Mouse (Mus musculus) heart, postnatal 14 days (tissue): ENCODE data around the gene Six5. TPM values are rescaled to one million over a fixed set of nuclear protein-coding genes. Genes with fewer than 3 reads are reported as not detected.
"Not testable (repeated sequence)": the region's sequence is repeated elsewhere in the genome, so short reads cannot be mapped to it uniquely, and the experiment has no call there.

Experiments
- DNase-seq, 2 experiments: peaks; one replicate each; pipeline ENCODE4 v3.0.0; 2021 to 2022
- intact Hi-C: fragments of 180-260 bp; cut with DNase I; formaldehyde crosslinking; loops from one replicate; pipeline ENCODE4 v1.15.1; 2025
- long read RNA-seq, 2 experiments: library from polyadenylated mRNA; stranded (forward); transcript quantifications; one replicate each; pipeline ENCODE4 v2.0.0; 2021
- total RNA-seq, 2 experiments: library from RNA; stranded (reverse); gene quantifications; 2 replicates each; pipeline ENCODE4 v1.2.3; 2021

The Six5 gene
- 1 to 10 TPM; 9.0 to 9.1 TPM for total RNA-seq
- long read RNA-seq, experiment 1, transcript Six5-201 (3 exons, 3,007 nt) = major isoform, 9 of 17 reads
- long read RNA-seq, experiment 1, partial matches to known transcripts = 7 of 17 reads
- long read RNA-seq, experiment 1, other reads (novel, unspliced or antisense) = 1 of 17 reads
- long read RNA-seq, experiment 2, transcript Six5-201 (3 exons, 3,007 nt) = major isoform, 5 of 11 reads
- long read RNA-seq, experiment 2, partial matches to known transcripts = 5 of 11 reads
- long read RNA-seq, experiment 2, other reads (novel, unspliced or antisense) = 1 of 11 reads

DNA sequence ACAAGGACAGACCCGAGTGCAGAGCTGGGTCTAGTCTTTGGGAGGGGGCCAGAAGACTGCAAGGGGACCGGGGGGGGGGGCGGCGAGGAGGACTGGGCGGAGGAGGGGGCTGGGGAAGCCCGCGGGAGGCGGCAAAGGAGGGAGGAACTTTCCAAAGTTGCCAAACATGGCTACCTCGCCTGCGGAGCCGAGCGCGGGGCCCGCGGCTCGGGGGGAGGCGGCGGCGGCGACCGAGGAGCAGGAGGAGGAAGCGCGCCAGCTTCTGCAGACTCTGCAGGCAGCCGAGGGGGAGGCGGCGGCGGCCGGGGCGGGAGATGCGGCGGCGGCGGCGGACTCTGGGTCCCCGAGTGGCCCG, at the start of gene Six5:
Gene Six5 (plus strand): TSS at position 124 of the 355 bp plus-strand sequence.
- intact Hi-C loops = loop anchor here (1.0 kb wide), 1 partner anchor 25 kb away; the partner anchor contains the start of gene Fbxo46
- peak in 1 of 2 experiments; percentile 71 for DNase-seq

DNA sequence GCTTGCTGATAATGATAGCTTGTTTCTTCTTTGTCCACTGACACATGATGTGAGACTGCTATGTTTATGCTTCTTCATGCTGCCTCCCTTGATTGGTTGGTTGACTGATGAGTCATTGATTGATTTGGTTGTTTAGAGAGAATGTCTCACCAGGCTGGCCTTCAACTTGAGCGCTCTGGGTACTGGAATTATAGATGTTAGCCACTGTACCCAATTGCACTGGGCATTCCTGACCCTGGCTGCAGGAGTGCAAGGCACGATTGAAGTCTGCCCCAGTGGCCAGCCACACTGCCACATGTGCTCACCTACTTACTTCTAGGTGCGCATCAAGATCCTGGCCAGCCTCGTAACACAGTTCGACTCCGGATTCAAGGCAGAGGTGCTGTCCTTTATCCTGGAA, 49.8 kb upstream of the Six5 start:
- intact Hi-C loops = no loop called here
- no peak for DNase-seq

DNA sequence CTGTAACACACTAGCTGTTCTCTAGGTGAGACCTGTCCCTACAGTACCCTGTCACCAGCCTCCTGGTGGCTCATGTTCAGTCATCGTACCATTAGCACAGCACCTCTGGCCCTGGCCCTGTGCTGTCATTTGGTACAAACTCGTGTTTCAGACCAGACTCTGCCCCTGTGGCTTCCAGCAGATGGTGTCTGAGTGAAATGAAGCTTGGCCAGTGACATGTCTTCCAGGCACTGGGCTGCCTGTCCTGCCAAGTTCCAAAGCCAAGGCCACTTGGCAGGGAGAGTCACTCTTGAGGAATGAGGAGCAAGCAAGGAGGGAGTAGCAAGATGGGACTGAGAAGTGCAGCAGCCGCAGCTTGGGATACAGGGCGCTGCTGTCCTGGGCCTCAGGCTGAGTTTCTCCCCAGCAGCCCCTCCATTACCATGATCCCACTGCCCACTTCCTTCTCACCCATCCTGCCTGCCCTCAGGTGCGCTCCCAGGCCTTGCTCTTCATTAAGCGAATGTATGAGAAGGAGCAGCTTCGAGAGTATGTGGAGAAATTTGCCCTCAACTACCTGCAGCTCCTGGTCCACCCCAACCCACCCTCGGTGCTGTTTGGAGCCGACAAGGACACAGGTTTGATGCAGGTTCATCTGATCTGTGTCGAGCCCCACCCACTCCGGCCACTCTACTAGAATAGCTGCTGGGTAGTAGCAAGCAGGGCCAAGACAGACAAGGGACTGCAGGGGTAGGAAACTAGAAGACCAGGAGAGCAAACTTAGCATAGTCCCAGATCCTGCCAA, 47.9 kb upstream of the Six5 start:
- intact Hi-C loops = no loop called here
- peak in 1 of 2 experiments; percentile 25 for DNase-seq

DNA sequence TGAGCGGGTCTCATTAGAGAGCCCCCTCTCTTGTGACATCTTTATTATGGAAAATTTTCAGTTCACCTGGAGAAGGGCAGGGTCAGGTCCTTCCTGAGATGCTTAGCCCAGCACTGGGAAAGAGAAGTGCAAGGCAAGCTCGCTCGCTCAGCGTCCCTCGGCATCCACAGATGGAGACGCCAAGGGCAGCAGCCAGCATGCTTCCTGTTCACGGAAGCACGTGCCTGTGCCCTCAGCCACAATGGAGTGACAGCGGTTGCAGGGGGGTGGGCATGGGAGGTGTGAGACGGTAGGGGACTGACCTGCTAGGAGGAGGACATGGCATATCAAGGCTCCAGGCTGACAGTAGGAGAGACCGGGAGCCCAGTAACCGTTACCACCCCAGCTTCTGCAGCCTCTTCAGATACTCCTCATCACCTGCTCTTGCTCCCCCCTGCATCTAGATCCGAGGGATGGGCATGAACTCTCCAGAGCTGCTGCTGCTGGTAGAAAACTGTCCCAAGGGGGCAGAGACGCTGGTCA, 46.3 kb upstream of the Six5 start:
- DNase-seq = no peak
- intact Hi-C loops = no loop called here

DNA sequence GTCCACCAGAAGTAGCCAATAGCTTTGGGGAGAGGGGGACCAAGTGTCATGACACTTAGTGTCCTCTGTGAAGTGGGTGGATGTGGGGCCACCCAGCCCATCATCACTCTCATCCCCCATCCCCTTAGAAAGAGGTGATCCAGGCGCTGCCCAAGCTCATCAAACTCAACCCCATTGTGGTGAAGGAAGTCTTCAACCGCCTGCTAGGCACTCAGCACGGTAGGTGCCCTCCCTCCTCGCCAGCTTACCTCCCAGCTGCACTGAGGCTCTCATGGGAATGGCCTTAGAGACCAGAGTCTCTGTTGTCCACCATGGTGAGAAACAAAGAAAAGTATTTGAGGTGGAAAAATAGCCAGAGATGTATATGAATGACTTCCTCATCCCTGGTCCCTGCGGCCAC, 45.1 kb upstream of the Six5 start:
- intact Hi-C loops = no loop called here
- no peak for DNase-seq

DNA sequence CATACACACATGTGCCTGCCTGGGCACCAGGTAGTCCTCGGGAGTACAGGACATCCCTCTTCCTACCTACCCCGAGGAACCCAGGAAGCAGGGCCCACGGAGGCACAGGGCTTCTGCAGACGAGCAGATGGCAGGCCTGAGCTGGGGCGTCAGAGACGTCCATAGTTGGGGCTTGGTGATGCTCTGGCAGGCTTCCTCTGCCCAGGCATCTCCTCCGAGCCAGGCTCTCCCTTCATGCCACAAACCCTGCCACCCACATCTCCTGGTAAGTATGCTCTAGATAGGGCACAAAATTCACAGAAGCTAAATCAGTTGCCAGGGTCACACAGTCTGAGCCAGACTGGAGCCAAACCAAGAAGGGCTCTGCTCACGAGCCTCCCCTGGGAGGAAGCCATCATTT, 44.2 kb upstream of the Six5 start:
- intact Hi-C loops = no loop called here
- DNase-seq = no peak

DNA sequence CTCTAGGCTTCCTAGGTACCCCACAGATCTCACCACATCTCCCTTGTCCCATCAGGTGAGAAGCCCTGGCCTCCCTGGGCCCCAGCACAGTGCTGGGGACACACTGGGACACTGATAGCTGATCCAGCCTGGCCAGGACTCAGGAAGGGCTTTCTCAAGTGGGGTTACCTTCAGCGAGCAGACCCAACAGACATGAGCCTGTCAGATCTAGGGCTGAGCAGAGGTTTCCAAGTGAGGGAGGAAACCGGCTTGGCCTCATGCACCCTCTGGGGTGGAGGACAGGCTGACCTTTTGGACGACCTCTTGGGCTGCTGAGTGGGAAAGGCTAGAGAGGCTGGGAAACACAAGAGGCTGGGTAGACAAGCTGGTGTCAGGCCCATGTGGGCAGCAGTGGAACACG, 43.2 kb upstream of the Six5 start:
- DNase-seq = no peak
- intact Hi-C loops = no loop called here

DNA sequence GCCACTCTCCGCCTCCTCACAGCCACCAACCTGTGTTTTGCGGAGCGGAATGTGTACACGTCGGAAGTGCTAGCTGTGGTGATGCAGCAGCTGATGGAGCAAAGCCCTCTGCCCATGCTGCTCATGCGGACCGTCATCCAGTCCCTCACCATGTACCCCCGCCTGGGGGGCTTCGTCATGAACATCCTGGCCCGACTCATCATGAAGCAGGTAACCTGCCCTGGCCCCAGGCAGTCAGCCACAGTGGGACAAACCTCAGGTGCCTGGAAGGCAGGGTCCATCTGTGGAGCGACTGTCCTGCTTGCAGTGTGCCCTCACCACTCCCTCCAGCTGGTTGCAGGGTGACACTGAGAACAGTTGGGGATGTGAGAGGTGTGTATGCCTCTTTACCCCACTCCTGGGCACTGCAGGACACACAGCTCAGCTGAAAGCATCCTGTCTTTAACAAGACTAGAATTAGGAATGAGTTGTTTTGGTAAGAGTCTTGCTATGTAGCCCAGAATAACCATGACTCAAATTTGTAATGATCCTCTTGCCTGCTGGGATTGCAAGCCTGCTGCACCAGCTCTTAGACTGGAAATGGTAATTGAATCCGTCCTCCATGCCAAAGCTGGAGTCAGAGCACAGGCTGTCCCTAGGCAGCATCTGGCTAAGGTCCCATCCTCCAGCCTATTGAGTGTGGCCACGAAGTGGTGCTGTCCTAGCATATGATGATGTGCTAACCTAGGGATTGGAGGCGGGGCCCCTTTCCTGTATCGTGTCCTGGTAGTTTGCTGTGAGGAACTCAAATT, 41.9 kb upstream of the Six5 start:
- no peak for DNase-seq
- intact Hi-C loops = no loop called here

DNA sequence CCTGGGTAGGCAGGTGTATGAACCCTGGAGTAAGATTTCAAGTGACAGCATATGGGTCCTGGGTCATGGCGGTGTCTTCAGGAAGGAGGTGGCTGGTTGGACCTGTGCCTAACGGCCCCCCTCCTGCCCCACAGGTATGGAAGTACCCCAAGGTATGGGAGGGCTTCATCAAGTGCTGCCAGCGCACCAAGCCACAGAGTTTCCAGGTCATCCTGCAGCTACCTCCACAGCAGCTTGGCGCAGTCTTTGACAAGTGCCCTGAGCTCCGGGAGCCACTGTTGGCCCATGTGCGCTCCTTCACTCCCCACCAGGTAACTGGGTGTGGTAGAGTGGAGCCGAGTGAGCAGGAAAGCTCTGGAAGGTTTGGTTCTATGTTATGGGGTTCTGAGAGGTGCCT, 41.3 kb upstream of the Six5 start:
- no peak for DNase-seq

DNA sequence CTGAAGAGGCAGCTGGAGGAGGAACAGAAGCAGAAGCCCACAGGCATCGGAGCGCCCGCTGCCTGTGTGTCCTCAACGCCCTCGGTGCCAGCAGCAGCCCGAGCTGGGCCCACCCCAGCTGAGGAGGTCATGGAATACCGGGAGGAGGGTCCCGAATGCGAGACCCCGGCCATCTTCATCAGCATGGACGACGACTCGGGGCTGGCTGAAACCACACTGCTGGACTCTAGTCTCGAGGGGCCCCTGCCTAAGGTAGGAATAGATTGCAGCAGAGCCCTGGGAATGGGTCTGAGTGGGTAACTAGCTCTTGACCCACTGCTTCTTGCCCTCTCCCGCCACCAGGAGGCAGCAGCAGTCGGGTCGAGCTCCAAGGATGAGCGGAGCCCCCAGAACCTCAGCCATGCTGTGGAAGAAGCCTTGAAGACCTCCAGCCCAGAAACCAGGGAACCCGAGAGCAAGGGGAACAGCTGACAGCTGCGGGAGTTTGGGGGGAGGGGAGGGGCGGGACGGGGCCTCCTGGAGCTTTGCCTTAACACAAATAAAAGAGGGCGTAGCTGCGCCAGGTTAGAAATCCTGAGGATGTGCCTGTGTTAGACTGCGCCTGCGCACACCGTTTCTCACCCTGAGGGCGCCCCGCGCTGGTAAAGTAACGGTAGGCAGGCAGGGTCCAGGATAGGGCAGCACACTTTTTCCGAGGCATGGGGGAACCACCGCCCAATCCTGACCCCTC, 40.2 kb upstream of the Six5 start, which contains the start of gene Rsph6a:
Gene Rsph6a (plus strand): TSS at position 644 of the 730 bp plus-strand sequence.
- intact Hi-C loops = no loop called here
- peak; percentile 30 to 65 for DNase-seq

More for the DNA sequence above, 41.3 kb upstream of the Six5 start:
- intact Hi-C loops = no loop called here

DNA sequence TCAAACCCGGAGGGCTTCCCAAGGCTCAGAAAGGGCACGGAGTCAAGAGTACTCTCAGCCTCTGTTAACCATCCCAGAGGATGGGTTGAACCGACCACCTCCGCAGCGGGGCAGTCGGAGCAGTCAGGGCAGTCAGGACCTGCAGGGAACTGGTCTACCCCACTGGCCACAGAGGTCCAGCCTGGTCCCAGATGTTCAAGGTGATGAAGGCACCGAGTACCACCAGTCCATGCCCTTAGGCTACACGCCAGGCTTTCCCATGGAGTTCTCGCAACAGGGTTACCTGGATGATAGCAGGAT, 39.7 kb upstream of the Six5 start:
- DNase-seq = no peak
- intact Hi-C loops = no loop called here

DNA sequence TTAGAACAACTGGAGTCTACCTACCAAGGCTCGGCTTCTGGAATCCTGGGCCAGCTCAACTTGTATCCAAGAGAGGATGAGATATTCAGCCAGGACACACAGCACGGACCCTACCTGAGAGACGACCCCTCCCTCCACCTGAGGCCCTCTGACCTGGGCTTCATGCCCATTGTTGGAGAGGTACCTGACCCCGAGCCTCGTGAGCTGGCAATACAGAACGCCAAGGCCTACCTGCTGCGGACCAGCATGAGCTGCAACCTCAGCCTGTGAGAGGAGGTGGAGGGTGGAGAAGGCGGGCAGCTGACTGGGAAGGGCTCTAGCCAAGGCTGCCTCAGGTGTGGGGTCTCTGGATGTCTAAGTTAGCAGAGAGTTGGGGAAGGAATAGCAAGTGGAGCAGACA, 39.3 kb upstream of the Six5 start:
- intact Hi-C loops = no loop called here
- no peak for DNase-seq

DNA sequence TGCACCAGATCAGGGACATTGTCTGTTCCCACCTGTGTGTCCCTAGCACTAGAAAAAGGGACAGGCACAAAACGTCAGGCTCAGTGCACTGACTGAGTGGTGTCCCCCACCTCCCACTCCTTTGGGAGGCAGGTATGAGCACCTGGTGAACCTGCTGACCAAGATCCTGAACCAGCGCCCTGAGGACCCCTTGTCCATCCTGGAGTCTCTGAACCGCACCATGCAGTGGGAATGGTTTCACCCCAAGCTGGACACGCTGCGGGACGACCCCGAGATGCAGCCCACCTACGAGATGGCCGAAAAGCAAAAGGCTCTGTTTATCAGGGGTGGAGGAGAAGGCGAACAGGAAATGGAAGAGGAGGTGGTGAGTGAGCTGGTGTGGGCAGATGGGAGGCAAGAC, 37.0 kb upstream of the Six5 start:
- intact Hi-C loops = no loop called here
- DNase-seq = no peak

DNA sequence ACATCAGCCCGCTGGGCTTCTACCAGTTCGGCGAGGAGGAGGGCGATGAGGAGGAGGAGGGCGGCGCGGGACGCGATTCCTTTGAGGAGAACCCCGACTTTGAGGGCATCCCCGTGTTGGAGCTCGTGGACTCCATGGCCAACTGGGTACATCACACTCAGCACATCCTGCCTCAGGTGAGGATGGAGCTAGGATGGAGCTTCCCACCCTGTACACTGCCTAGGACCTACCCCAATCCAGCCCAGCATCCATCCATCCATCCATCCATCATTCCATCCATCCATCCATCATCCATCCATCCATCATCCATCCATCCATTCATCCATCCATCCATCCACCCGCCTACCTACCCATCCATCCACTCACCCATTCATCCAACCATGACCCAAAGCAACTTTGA, 28.5 kb upstream of the Six5 start:
- intact Hi-C loops = loop anchor here (10.0 kb wide), 1 partner anchor 139 kb away; no protein-coding TSS in a partner anchor
- DNase-seq = no peak

DNA sequence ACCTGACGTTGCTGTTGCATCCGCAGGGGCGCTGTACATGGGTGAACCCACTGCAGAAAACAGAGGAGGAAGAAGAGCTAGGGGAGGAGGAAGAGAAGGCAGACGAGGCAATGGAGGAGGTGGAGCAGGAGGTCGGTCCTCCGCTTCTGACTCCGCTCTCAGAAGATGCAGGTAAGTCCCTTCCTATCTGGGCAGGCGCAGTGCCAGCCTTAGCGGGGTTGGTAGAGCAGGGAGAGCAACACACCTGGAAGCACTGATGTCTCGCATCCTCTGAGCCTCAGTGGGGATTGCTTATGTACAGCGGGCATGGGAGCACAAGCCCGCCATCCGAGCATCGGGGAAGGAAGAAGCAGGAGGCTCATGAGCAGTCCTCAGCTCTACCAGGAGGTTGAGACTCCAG, 27.3 kb upstream of the Six5 start:
- DNase-seq = no peak
- intact Hi-C loops = loop anchor here (10.0 kb wide), 1 partner anchor 138 kb away; no protein-coding TSS in a partner anchor

DNA sequence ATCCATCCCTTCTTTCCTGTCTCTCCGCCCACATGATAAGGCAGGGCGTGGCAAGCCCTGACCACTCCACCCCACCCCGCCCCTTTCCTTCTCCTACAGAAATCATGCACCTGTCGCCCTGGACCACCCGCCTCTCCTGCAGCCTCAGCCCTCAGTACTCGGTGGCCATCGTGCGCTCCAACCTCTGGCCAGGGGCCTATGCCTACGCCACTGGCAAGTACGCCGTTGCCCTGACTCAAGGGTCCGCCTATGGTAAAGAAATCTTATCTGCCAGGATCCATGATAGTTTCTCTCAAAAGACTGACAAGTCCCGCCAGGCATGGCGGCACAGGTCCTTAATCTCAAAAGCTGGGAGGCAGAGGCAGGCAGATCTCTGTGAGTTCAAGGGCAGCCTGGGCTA, 26.5 kb upstream of the Six5 start:
- no peak for DNase-seq
- intact Hi-C loops = loop anchor here (10.0 kb wide), 1 partner anchor 137 kb away; no protein-coding TSS in a partner anchor

DNA sequence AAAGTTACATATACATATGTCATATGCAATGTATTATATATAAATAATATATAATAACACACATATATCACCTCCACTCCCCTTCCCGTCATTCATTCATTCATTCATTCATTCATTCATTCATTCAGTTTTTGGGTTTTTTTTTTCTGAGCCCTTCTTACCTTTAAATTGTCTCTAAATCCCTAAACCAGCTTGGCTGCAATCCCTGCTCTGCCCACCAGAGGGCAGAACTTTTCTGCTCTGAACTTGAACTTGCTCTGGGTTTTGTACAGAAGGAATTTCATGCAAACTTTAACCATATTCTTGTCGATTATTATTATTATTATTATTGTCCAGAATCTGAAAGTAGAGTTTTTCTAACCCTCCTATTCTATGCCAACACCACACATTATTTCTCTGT, 25.7 kb upstream of the Six5 start:
- intact Hi-C loops = loop anchor here (1.0 to 10.0 kb wide), 2 partner anchors 25 to 136 kb away; no protein-coding TSS in a partner anchor
- peak; percentile 73 to 83 for DNase-seq

DNA sequence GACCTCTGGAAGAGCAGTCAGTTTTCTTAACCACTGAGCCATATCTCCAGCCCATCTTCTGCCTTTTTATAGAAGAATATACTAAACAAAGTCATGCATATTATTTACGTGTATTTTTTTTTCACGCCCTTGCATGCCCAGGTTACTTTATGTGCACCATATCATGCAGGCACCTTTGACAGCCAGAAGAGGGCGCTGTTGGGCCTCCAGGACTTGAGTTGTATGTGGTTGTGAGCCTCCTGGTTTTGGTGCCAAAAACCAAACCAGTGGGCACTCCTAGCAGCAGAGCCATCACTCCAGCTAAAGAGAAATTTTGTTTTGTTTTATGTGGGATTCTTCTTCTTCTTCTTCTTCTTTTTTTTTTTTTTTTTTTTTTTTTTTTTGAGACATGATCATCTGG, 24.9 kb upstream of the Six5 start:
- DNase-seq = peak in 1 of 2 experiments; percentile 46
- intact Hi-C loops = loop anchor here (1.0 to 10.0 kb wide), 2 partner anchors 24 to 135 kb away; no protein-coding TSS in a partner anchor

DNA sequence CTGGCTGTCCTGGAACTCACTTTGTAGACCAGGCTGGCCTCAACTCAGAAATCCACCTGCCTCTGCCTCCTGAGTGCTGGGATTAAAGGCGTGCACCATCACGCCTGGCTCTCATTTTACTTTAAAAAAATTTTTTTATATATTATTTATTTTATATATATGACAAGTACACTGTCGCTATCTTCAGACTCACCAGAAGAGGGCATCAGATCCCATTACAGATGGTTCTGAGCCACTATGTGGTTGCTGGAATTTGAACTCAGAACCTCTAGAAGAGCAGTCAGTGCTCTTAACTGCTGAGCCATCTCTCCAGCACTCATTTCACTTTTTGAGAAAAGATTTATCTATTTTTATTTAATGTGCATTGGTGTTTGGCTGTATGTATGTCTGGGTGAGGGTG, 23.4 kb upstream of the Six5 start:
- intact Hi-C loops, DNase-seq: not testable (repeated sequence)

DNA sequence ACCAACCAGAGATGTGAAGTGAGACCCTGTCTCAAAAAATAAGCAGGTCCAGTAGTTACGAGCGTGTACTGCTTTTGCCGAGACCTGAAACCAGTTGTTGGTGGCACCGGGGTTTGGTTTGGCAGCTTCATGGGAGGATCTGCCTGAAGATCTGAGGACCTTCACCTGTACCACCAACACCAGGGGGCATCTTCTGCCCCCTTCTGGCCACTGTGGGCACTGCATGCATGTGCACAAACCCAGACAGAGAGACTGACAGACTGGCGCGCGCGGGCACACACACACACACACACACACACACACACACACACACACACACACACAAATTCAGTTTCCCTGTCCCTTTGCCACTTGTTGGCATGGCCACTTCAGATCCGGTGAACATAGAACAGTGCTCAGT, 20.9 kb upstream of the Six5 start:
- DNase-seq = peak in 1 of 2 experiments; percentile 55
- intact Hi-C loops = no loop called here
